Mouse (Mus musculus): ENCODE measurements around the gene Rheb. TPM values are rescaled to one million over a fixed set of nuclear protein-coding genes. Genes with fewer than 3 reads are reported as not detected.

Rheb gene
- polyA plus RNA-seq, 1 experiment from 2014 or later: 204 TPM

Other genes starting within 250 kb of the Rheb start
- gene Smarcd3, start 218.2 kb downstream of the Rheb start, polyA plus RNA-seq (2015; fragmentation: Nextera tagmentation; extraction: Ambion mirVana): 21.1 and 22.2 TPM in 2 replicates
- gene Nub1, start 157.1 kb downstream of the Rheb start, polyA plus RNA-seq (2015; fragmentation: Nextera tagmentation; extraction: Ambion mirVana): 39.0 and 40.0 TPM in 2 replicates
- gene Wdr86, start 111.9 kb downstream of the Rheb start, polyA plus RNA-seq (2015; fragmentation: Nextera tagmentation; extraction: Ambion mirVana): 30.5 and 31.5 TPM in 2 replicates
- gene Crygn, start 84.6 kb downstream of the Rheb start, polyA plus RNA-seq (2015; fragmentation: Nextera tagmentation; extraction: Ambion mirVana): 3.2 and 3.4 TPM in 2 replicates